Mouse (Mus musculus) G1E (cell line): ENCODE measurements around the gene Slc4a4.

Experiments used
- CTCF ChIP-seq: IDR thresholded peaks from 2 replicates; pipeline ENCODE4 v1.5.1; 2012; ENCODE audit warnings: low read depth, low read length, inconsistent platforms, mixed read lengths
- GATA1 ChIP-seq: IDR thresholded peaks from 2 replicates; pipeline ENCODE4 v1.6.1; 2012; ENCODE audit warnings: borderline replicate concordance, low read length, inconsistent platforms, mixed read lengths
- POLR2AphosphoS5 ChIP-seq: IDR thresholded peaks from 2 replicates; pipeline ENCODE4 v1.6.1; 2012; ENCODE audit warnings: low read depth, low read length, inconsistent platforms; ENCODE audit not compliant: insufficient replicate concordance

GRCm38 (mm10) chr5:89149436-89150040, 262.9 kb downstream of the Slc4a4 start:
- TF ChIP-seq CTCF (no peak), GATA1 (no peak), POLR2AphosphoS5 (no peak)
